Mouse (Mus musculus) limb, embryonic 10.5 days (tissue): ENCODE measurements around the gene Eea1. TPM values are rescaled to one million over a fixed set of nuclear protein-coding genes. Genes with fewer than 3 reads are reported as not detected.
A peak's percentile ranks its signal among the peaks of the same experiment; 100 is the strongest.

ENCODE experiments used
- DNase-seq: peaks from one replicate; pipeline ENCODE4 v3.0.0-alpha.2; 2017; ENCODE audit warnings: low spot score
- H3K27ac ChIP-seq: fragments of 300-500 bp; sonication (generic); 2 replicates; pipeline ENCODE4 v1.5.1; 2016; ENCODE audit warnings: mild to moderate bottlenecking
- H3K27me3 ChIP-seq: fragments of 300-500 bp; sonication (generic); 2 replicates; pipeline ENCODE4 v1.6.1; 2016; ENCODE audit warnings: low read depth, mild to moderate bottlenecking; ENCODE audit not compliant: poor library complexity, severe bottlenecking
- H3K36me3 ChIP-seq: fragments of 300-500 bp; sonication (generic); 2 replicates; pipeline ENCODE4 v1.6.1; 2016; ENCODE audit warnings: mild to moderate bottlenecking, moderate library complexity
- H3K4me1 ChIP-seq: fragments of 300-500 bp; sonication (generic); 2 replicates; pipeline ENCODE4 v1.6.1; 2016
- H3K4me3 ChIP-seq: fragments of 300-500 bp; sonication (generic); 2 replicates; pipeline ENCODE4 v1.5.1; 2016; ENCODE audit warnings: mild to moderate bottlenecking, moderate library complexity
- H3K9me3 ChIP-seq: fragments of 300-500 bp; sonication (generic); replicated peaks from 2 replicates; pipeline ENCODE4 v1.6.1; 2016; ENCODE audit warnings: mild to moderate bottlenecking
- WGBS: fragments of 180-500 bp; shearing (Covaris S2); methylation state at CpG from one replicate; pipeline ENCODE4 v1.1.7; 2016; 5-methylcytosine and 5-hydroxymethylcytosine counted together
- polyA plus RNA-seq: library from polyadenylated mRNA; unstranded; fragments of >200 nt; fragmentation: Nextera tagmentation; extraction: Ambion mirVana; gene quantifications from 2 replicates; pipeline ENCODE4 v1.2.1, GENCODE M21; 2016

Eea1 gene
- polyA plus RNA-seq: 5.1 and 6.1 TPM in 2 replicates

GRCm38 (mm10) chr10:95940046-95940900 lies at the start of gene Eea1:
TSS of gene Eea1 (plus strand) at chr10:95940650.
- H3K27ac ChIP-seq: peak within 1 kb of the TSS; percentile 88
- no peaks in the 10 kb centered on the region for H3K9me3 ChIP-seq
- peak; percentile 94 for DNase-seq
- H3K4me1 ChIP-seq: peaks cover 13% of the 10 kb centered on the region
- H3K36me3 ChIP-seq: no peaks in the 10 kb centered on the region
- WGBS: under 1% methylated on average over 59 of the region's 59 CpGs
- H3K4me3 ChIP-seq: peak within 1 kb of the TSS; percentile 83
- H3K27me3 ChIP-seq: no peaks in the 10 kb centered on the region

GRCm38 (mm10) chr10:95891214-95891960 lies 49.1 kb upstream of the Eea1 start:
- no peak for DNase-seq
- H3K27ac ChIP-seq: no peak overlapping the region
- 0 out of 2 replicates have a peak, but pooled peaks cover 6% of the 10 kb centered on the region for H3K27me3 ChIP-seq
- H3K4me3 ChIP-seq: no peak overlapping the region
- H3K4me1 ChIP-seq: peaks cover 7% of the 10 kb centered on the region; the same call in 1 of the 2 replicates
- WGBS: 73% methylated on average over 7 of the region's 7 CpGs
- H3K9me3 ChIP-seq: no peaks in the 10 kb centered on the region
- no peaks in the 10 kb centered on the region for H3K36me3 ChIP-seq

- no peak overlapping the region for H3K4me3 ChIP-seq
- no peak for DNase-seq
- 89% methylated on average over 9 of the region's 9 CpGs for WGBS
- H3K36me3 ChIP-seq: no peaks in the 10 kb centered on the region
- 0 out of 2 replicates have a peak, but pooled peaks cover 6% of the 10 kb centered on the region for H3K27me3 ChIP-seq
- H3K27ac ChIP-seq: no peak overlapping the region
- H3K9me3 ChIP-seq: no peaks in the 10 kb centered on the region
- H3K4me1 ChIP-seq: peaks cover 7% of the 10 kb centered on the region; the same call in 1 of the 2 replicates
Observed at GRCm38 (mm10) chr10:95892132-95892531, 48.3 kb upstream of the Eea1 start.

GRCm38 (mm10) chr10:95893291-95893932 lies 47.0 kb upstream of the Eea1 start:
- Histone ChIP-seq H3K36me3 (no peaks in the 10 kb centered on the region), H3K9me3 (no peaks in the 10 kb centered on the region), H3K27ac (no peak overlapping the region), H3K4me1 (peaks cover 7% of the 10 kb centered on the region; the same call in 1 of the 2 replicates), H3K27me3 (0 out of 2 replicates have a peak, but pooled peaks cover 6% of the 10 kb centered on the region), H3K4me3 (no peak overlapping the region)
- 91% methylated on average over 14 of the region's 14 CpGs for WGBS
- DNase-seq: no peak

- DNase-seq: peak; percentile 41
- Histone ChIP-seq H3K36me3 (no peaks in the 10 kb centered on the region), H3K27ac (peak overlapping the region; percentile 44; the same call in 1 of the 2 replicates)
Observed at GRCm38 (mm10) chr10:95894036-95894855, 46.2 kb upstream of the Eea1 start.

GRCm38 (mm10) chr10:95894856-95895386 lies 45.5 kb upstream of the Eea1 start:
- Histone ChIP-seq H3K27ac (peak overlapping the region; percentile 44; the same call in 1 of the 2 replicates), H3K4me3 (peak overlapping the region; percentile 44), H3K36me3 (no peaks in the 10 kb centered on the region), H3K27me3 (0 out of 2 replicates have a peak, but pooled peaks cover 6% of the 10 kb centered on the region), H3K9me3 (no peaks in the 10 kb centered on the region), H3K4me1 (peaks cover 7% of the 10 kb centered on the region; the same call in 1 of the 2 replicates)
- peak; percentile 54 for DNase-seq
- 42% methylated on average over 10 of the region's 10 CpGs for WGBS

More at GRCm38 (mm10) chr10:95894036-95894855, 46.2 kb upstream of the Eea1 start:
- H3K9me3 ChIP-seq: no peaks in the 10 kb centered on the region
- 0 out of 2 replicates have a peak, but pooled peaks cover 6% of the 10 kb centered on the region for H3K27me3 ChIP-seq
- H3K4me1 ChIP-seq: peaks cover 7% of the 10 kb centered on the region; the same call in 1 of the 2 replicates
- peak overlapping the region; percentile 44 for H3K4me3 ChIP-seq
- 39% methylated on average over 17 of the region's 17 CpGs for WGBS

GRCm38 (mm10) chr10:95898471-95899154 lies 41.8 kb upstream of the Eea1 start:
- Histone ChIP-seq H3K27ac (no peak overlapping the region), H3K4me1 (peaks cover 7% of the 10 kb centered on the region; the same call in 1 of the 2 replicates), H3K27me3 (0 out of 2 replicates have a peak, but pooled peaks cover 1% of the 10 kb centered on the region), H3K36me3 (no peaks in the 10 kb centered on the region), H3K9me3 (no peaks in the 10 kb centered on the region), H3K4me3 (no peak overlapping the region)
- no peak for DNase-seq
- 69% methylated on average over 5 of the region's 5 CpGs for WGBS

- Histone ChIP-seq H3K4me3 (no peak overlapping the region), H3K27me3 (no peaks in the 10 kb centered on the region), H3K9me3 (no peaks in the 10 kb centered on the region), H3K36me3 (no peaks in the 10 kb centered on the region), H3K27ac (no peak overlapping the region), H3K4me1 (0 out of 2 replicates have a peak, but pooled peaks cover 4% of the 10 kb centered on the region)
- 92% methylated on average over 6 of the region's 6 CpGs for WGBS
- no peak for DNase-seq
Observed at GRCm38 (mm10) chr10:95904668-95905067, 35.8 kb upstream of the Eea1 start.

- 98% methylated on average over 4 of the region's 4 CpGs for WGBS
- Histone ChIP-seq H3K4me1 (peaks cover 20% of the 10 kb centered on the region), H3K27ac (no peak overlapping the region), H3K27me3 (no peaks in the 10 kb centered on the region), H3K4me3 (no peak overlapping the region), H3K36me3 (no peaks in the 10 kb centered on the region), H3K9me3 (no peaks in the 10 kb centered on the region)
- no peak for DNase-seq
Observed at GRCm38 (mm10) chr10:95909246-95909909, 31.1 kb upstream of the Eea1 start.

GRCm38 (mm10) chr10:95911016-95911415 lies 29.4 kb upstream of the Eea1 start:
- no peaks in the 10 kb centered on the region for H3K9me3 ChIP-seq
- no peaks in the 10 kb centered on the region for H3K27me3 ChIP-seq
- 65% methylated on average over 5 of the region's 5 CpGs for WGBS
- no peak overlapping the region for H3K27ac ChIP-seq
- H3K36me3 ChIP-seq: no peaks in the 10 kb centered on the region
- DNase-seq: no peak
- H3K4me3 ChIP-seq: no peak overlapping the region
- H3K4me1 ChIP-seq: peaks cover 24% of the 10 kb centered on the region
